Mouse (Mus musculus) bone marrow macrophage, adult 2 months (primary cell): ENCODE results near the gene Spsb3.

ENCODE experiments used
- CTCF ChIP-seq: IDR thresholded peaks from 2 replicates; pipeline ENCODE4 v1.5.1; 2012; ENCODE audit warnings: low read depth, mild to moderate bottlenecking, low read length, moderate library complexity
- POLR2A ChIP-seq: IDR thresholded peaks from 2 replicates; pipeline ENCODE4 v1.6.1; 2012; ENCODE audit warnings: mild to moderate bottlenecking, low read depth, low read length, borderline replicate concordance

GRCm38 (mm10) chr17:24873695-24874404 is 12.6 kb upstream of the Spsb3 start:
- TF ChIP-seq POLR2A (no peak), CTCF (no peak)
